Mouse (Mus musculus): Measurements from ENCODE around the gene Gzma.

The Gzma gene

DNA sequence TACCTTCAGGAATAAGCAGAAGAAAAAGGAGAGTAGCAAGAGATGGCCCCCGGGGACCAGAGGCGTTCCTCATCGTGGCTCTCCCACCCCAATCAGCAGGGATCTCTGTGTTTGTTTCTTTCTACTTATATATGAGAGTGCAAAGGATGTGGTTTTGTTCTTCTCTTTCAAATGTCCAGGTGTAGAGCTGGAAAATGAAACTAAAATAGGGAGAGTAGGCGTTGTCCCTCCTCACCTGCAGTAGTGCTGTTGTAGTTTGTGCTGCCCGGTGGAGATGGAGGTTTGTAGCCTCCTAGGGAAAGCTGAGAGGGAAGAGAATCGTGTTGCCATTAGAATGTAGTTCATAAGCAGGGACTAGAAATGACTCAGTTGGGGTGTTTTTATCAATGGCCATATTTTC is at the start of gene Gzma:
Gene Gzma, minus strand, starts transcription at position 103 of the 400 bp plus-strand sequence.
- no peak for DNase-seq (ENCODE audit: low spot score in 2 of 2)

DNA sequence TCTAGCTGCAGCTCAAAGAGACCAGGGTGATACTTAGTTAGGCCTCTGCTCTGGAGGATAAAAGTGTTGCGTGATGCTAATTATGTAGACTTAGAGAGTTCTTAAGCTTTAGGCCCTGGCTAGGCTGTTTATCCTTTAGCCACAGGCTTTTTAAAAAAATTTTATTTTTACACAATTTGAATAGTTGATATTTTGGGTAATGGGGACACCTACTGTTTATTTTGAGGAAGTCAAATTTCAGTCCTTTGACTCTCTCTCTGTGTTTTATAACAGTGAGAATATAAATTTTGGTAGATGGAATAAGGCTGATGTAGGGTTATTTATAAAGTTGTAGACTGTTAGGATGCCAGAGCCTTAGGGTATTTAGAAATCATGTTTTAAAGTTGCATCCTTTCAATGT is 38.8 kb upstream of the Gzma start:
- DNase-seq (ENCODE audit: low spot score in 2 of 2) = no peak

DNA sequence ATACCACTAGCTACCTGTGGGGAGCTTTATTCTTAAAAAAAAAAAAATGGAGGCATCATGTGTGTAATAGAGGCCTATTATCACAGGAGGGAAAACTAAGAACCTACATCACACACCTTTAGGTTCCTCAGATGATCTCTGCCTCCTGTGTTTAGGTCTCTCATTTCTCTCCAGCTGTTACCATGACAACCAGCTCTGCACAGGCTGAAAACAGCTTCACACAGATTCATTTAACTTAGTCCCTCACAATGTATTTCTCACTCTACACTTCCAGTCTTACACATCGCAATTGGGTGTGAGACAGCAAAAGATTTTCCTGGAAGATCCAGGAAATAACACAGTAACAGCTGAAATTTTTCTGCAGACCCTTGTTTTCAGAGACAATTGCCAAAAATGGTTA is 29.2 kb upstream of the Gzma start:
- DNase-seq (ENCODE audit: low spot score in 2 of 2) = no peak

DNA sequence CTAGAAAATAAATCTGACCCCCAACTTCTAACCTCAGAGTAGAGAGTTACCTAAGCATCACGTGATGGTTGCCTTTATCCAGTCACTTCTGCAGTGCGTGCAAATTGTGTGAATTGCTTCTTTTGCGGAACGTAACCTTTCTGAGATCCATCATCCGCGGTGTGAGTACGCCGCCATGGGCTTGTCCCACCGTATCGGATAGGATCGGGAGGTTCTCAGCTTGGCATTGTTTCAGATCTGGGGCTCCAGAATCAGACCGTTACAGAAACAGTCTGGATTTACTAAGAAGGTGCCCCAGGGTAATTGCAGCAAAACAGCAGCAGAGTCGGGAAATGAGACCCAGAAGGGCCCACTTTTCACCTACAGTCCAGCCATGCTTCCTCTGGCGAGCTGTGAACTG is 20.5 kb upstream of the Gzma start:
- no peak for DNase-seq (ENCODE audit: low spot score in 2 of 2)

GRCm38 (mm10) chr13:113120324-113121237 is 19.8 kb upstream of the Gzma start:
- DNase-seq (ENCODE audit: low spot score in 2 of 2) = no peak

GRCm38 (mm10) chr13:113118977-113119376 is 18.2 kb upstream of the Gzma start:
- DNase-seq (ENCODE audit: low spot score in 2 of 2) = no peak

DNA sequence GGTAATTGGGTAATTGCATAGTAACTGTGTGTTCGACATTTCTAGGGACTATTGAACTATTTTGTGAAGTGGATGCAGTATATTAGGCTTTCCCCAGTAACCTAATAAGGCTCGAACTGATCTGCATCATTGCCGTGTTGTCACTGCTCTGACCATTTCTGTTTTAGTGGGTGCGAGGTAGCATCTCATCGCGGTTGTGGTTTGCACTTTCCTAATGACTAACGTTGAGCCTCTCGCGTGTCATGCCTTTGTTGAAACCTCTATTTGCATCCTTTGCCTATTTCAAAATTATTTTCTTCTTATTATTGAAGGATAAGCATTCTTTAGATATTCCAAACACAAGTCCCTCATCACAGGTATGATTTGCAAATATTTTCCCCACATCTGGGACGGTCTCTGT is 4.0 kb upstream of the Gzma start:
- DNase-seq (ENCODE audit: low spot score in 2 of 2) = no peak

GRCm38 (mm10) chr13:113101804-113102203 is 1.0 kb upstream of the Gzma start:
- no peak for DNase-seq (ENCODE audit: low spot score in 2 of 2)

DNA sequence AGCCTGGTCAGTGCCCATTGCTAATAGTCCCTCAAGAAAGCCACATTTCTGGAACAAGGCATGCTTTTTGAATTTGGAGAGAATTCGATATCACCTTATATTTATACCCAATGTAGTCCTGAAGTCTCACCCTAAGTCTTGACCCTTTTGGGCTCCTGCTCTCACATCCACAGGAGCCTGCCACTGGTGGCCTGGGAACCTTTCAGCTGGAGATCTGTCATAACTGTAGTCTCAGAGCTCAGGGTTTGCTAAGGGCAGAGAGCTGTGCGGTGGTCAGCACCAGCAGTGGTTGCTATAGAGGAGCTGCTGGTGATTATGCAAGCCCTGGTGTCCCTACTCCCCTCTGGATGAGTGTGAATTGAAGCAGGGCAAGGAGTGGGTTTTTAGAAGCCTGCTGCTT is 2.4 kb downstream of the Gzma start:
- DNase-seq (ENCODE audit: low spot score in 2 of 2) = no peak

DNA sequence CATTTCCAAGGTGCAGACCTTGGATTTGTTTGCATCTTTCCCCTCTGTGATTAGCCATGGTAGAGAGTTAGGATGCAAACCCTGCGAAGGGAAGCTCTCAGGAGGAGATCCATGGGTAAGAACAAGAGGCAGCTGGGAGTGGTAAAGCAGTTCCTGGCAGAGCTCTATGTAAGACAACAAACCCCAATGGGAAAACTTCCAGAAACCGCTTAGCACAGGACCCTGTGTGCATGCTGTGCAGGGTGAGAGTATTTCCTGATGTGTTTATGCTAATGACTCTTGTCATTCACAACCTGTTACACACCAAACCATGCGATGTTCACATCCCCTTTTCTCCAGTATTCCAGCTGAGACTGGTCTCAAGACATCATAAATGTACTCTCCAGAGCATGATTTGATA is 3.8 kb downstream of the Gzma start:
- DNase-seq (ENCODE audit: low spot score in 2 of 2) = no peak

- no peak for DNase-seq (ENCODE audit: low spot score in 2 of 2)
These were observed 6.2 kb downstream of the Gzma start for GRCm38 (mm10) chr13:113094618-113095017.

DNA sequence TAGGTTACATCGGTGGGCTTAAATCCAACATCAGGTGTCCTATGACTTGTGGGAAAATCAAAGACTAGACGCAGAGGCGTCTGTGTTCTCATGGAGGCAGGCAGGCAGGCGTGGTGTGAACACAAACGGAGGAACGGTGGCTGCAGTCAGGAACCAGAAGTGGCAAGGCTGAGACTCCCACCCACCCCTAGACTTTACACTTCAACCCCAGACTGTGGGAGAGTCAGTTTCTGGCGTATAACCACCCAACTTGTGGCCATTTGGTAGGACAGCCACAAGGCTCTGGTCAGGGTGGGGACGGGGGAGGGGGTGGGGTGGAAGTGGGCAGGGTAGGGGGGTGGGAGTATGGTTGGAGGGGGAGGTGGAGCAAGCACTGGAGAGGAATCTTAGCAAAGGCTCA is 10.3 kb downstream of the Gzma start:
- no peak for DNase-seq (ENCODE audit: low spot score in 2 of 2)

DNA sequence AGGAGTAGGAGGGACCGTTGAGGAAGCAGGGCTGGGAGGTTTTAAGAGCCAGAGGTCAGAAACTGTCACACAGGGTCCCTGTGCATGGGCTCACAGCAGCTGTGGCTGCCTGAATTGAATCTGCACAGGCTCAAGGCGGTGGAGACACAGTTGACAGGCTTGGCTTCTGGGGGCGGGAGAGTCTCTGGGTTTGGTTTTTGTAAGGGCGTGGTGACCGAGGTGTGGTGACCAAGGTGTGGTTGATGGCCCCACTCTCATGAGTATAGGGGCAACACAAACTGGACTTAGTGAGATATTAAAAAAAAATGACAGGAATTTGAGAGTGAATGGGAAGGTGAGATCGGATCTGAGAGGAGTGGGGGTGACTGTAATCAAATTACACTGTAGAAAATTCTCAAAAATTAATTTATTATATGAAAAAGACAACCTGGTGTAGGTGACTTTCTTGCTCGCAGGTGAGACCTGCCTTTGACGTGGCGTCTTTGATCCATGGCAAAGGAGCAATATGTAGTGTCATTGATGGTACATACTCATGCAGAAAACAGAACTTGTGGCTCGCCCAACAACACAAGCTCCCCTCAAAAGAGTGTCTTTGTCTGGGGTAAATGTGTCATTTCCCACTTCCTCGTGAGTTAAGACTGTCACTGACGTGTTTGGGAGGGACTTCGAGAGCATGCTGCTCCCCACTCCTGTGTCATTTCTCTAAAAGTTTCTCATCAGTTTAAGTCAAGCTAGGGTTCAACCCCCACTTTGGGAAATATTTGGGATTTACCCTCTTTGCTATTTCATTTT is 13.4 kb downstream of the Gzma start:
- no peak for DNase-seq (ENCODE audit: low spot score in 2 of 2)

DNA sequence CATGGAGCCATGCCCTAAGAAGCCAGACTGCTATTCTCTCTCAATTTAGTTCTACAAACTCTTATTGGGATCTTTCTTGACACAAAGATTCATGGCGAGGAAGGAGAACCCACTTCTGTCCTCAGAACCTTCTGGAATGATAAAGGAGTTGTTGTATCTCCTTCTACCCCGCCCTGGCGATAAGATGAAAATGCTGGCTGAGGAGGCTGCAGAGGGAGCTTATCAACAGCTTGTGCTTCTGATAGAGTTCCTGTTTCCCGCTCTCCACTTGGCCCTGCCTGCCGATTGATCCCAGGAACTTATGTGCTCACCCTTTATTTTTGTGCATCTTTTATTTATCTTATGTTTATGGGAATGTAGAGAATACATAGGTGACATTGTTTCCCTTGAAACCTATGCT is 16.0 kb downstream of the Gzma start:
- DNase-seq (ENCODE audit: low spot score in 2 of 2) = no peak

GRCm38 (mm10) chr13:113082101-113082500 is 18.7 kb downstream of the Gzma start:
- no peak for DNase-seq (ENCODE audit: low spot score in 2 of 2)

- no peak for DNase-seq (ENCODE audit: low spot score in 2 of 2)
These were observed 21.8 kb downstream of the Gzma start for GRCm38 (mm10) chr13:113079021-113079420.

GRCm38 (mm10) chr13:113064542-113064941 is 36.2 kb downstream of the Gzma start:
- no peak for DNase-seq (ENCODE audit: low spot score in 2 of 2)

- DNase-seq (ENCODE audit: low spot score in 2 of 2) = no peak
These were observed 39.0 kb downstream of the Gzma start for GRCm38 (mm10) chr13:113061746-113062145.

DNA sequence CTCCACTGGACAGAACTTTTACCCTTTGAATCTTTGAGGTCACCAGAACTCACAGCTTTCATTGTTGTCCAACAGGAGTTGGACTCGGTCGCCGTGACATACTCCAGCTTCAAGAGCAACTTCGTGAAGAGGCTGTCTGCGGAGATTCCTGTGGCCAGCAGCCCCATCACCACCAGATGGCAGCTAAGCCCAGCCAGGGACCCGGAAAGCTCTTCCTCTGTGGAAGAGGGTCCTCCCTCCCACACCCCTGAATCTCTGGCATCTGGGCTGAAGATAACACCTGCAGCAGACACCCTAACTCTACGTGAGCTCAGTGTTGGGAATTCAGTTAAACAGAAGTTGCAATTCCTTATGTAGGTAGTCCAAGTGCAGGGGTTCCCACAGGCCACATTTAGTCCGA is 45.0 kb downstream of the Gzma start:
- DNase-seq (ENCODE audit: low spot score in 2 of 2) = no peak

DNA sequence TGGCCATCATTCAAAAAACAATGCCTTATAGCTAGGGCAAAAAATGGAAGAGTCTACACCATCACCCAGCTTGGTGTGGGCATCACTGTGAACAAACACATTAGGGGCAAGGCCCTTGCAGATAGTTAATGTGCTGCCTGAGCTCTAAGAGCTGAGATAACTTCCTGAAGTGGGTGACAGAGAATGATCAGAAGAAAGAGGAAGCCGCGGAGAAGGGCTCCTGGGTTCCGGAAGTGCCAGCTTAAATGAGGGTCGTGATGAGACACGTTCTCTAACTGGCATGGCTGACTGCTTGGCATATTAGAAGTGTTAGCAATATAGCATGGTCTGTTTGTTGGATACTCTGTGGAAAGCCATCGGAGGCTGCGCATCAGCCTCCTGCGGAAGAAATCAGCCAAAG is 46.6 kb downstream of the Gzma start:
- no peak for DNase-seq (ENCODE audit: low spot score in 2 of 2)

DNA sequence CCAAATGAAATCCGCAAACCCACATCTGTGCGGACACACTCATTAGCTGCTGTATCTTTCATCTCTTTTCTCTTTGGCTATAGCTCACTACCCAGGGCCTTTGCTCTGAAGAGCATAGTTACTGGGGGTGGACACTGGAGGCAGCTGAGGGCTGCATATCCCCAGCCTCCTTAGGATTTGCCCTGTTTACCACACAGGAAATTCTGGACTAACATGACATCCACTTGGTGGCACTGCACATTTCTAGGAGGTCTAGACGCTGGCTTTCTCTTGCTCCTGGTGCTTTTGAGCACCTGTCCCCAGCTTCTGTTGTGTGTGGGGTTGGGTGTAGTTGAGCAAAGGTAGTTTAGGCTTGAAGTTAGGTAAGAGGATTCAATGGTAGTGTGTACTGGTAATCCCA is 53.1 kb downstream of the Gzma start:
- no peak for DNase-seq (ENCODE audit: low spot score in 2 of 2)

DNA sequence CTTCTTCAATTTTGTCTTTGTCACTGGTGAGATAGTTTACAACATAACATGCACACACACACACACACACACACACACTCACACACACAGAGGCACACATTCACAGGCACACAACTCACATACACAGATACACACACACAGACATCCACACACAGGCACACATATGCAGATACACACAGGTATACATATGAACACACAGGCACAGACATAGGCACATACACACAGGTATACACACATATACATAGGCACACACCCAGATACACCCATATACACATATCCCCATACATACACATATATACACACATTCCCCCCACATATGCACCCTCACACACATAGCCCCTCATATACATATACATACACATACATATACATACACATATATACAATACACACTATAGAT is 53.8 kb downstream of the Gzma start:
- no peak for DNase-seq (ENCODE audit: low spot score in 2 of 2)
